Mouse (Mus musculus): ENCODE results near the gene Ets1. TPM values are rescaled to one million over a fixed set of nuclear protein-coding genes. Genes with fewer than 3 reads are reported as not detected.

The Ets1 gene
- polyA plus RNA-seq, 1 experiment from 2014 or later = 9.9 TPM

GRCm38 (mm10) chr9:32594346-32594745, 41.7 kb upstream of the Ets1 start:
- no peak for TF ChIP-seq CTCF (IDR thresholded peaks at IDR 0.05; ENCODE audit: low read depth)
- no peak for TF ChIP-seq EP300 (optimal IDR thresholded peaks at IDR 0.05)
- Histone ChIP-seq H3K4me2 (replicated peaks; ENCODE audit: low read depth) (no peak overlapping the region), H3K4me1 (replicated peaks; ENCODE audit: control insufficient read depth, insufficient read depth) (no peaks in the 10 kb centered on the region), H3K4me3 (ENCODE audit: low read depth, low read length) (no peak overlapping the region), H3K36me3 (ENCODE audit: control insufficient read depth, insufficient read depth, low read length) (no peaks in the 10 kb centered on the region), H3K27me3 (ENCODE audit: control insufficient read depth, insufficient read depth, low read length) (no peaks in the 10 kb centered on the region), H3K9me3 (ENCODE audit: control insufficient read depth, low read length) (no peaks in the 10 kb centered on the region), H3K9ac (ENCODE audit: low read length) (no peak overlapping the region), H3K27ac (replicated peaks) (no peak overlapping the region)
- WGBS = 42% methylated on average over 4 of the region's 4 CpGs
- DNase-seq (ENCODE audit: low spot score) (no peak), ATAC-seq (ENCODE audit: low FRiP score, low TSS enrichment) (no peak)

DNA sequence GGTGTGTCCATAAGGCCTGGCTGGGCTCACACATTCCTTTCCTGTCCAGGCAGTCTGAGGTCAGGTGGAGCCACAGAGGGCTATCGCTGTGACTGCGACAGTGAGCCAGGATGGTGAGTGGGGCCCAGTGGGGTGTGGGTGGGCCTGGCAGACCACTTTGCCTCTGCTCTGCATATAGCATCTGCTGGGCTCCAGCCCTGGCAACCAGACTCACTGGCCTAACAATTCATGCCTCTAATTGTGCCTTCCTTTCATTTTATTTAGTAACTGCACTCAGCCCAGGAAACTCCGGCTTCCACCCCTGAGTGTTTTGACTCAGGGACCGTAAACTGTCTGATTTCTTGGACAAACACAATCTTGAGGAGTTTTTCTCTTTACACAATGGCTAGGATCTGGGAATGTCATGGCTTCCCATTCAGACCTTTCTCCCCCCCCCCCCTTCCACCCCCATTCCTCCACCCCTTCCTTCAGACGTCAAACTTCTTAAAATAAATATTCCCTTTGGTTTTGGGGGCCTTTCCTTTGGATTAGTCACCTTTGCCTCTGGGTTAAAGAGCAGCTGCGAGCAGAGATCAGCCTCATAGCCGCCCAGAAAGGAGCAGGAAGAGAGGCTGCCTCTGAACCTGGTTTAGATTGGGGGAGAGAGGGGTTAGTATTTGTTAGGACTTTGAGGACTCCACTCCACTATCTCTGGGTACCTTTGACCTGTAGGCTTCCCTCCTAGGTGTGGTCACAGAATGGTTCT, 40.8 kb upstream of the Ets1 start:
- WGBS = 41% methylated on average over 7 of the region's 7 CpGs
- Histone ChIP-seq H3K4me2 (replicated peaks; ENCODE audit: low read depth) (no peak overlapping the region), H3K27me3 (ENCODE audit: control insufficient read depth, insufficient read depth, low read length) (no peaks in the 10 kb centered on the region), H3K9me3 (ENCODE audit: control insufficient read depth, low read length) (no peaks in the 10 kb centered on the region), H3K4me1 (replicated peaks; ENCODE audit: control insufficient read depth, insufficient read depth) (no peaks in the 10 kb centered on the region), H3K27ac (replicated peaks) (no peak overlapping the region), H3K4me3 (ENCODE audit: low read depth, low read length) (no peak overlapping the region), H3K9ac (ENCODE audit: low read length) (no peak overlapping the region), H3K36me3 (ENCODE audit: control insufficient read depth, insufficient read depth, low read length) (no peaks in the 10 kb centered on the region)
- TF ChIP-seq CTCF (IDR thresholded peaks at IDR 0.05; ENCODE audit: low read depth) (no peak), EP300 (optimal IDR thresholded peaks at IDR 0.05) (no peak)
- DNase-seq (ENCODE audit: low spot score) = no peak
- no peak for ATAC-seq (ENCODE audit: low FRiP score, low TSS enrichment)

- no peak for TF ChIP-seq CTCF (IDR thresholded peaks at IDR 0.05; ENCODE audit: low read depth)
- no peak for TF ChIP-seq EP300 (optimal IDR thresholded peaks at IDR 0.05)
- Histone ChIP-seq H3K4me1 (replicated peaks; ENCODE audit: control insufficient read depth, insufficient read depth) (no peaks in the 10 kb centered on the region), H3K9me3 (ENCODE audit: control insufficient read depth, low read length) (no peaks in the 10 kb centered on the region)
Observed at GRCm38 (mm10) chr9:32596366-32596765, 39.7 kb upstream of the Ets1 start.

DNA sequence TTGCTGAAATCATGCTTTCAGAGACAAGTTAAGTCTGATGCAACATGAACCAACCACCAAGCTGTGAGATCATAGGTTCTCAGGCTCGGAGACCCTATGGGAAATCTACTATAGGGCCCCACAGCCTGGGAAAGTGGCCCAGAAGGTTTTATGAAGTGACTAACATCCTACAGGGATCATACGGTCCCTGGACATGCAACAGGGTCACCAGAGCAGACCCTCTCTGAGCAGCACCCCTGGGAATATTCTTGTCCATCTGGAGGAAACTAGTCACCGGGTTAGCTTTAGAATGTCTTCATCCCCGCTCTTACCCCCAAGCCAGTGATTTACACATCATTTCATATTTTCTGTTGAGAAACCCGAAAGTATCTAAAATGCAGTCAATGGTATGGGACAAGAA, 34.1 kb upstream of the Ets1 start:
- Histone ChIP-seq H3K4me3 (ENCODE audit: low read depth, low read length) (no peak overlapping the region), H3K9ac (ENCODE audit: low read length) (no peak overlapping the region), H3K36me3 (ENCODE audit: control insufficient read depth, insufficient read depth, low read length) (no peaks in the 10 kb centered on the region), H3K27me3 (ENCODE audit: control insufficient read depth, insufficient read depth, low read length) (no peaks in the 10 kb centered on the region), H3K4me1 (replicated peaks; ENCODE audit: control insufficient read depth, insufficient read depth) (no peaks in the 10 kb centered on the region), H3K9me3 (ENCODE audit: control insufficient read depth, low read length) (no peaks in the 10 kb centered on the region), H3K27ac (replicated peaks) (no peak overlapping the region), H3K4me2 (replicated peaks; ENCODE audit: low read depth) (no peak overlapping the region)
- ATAC-seq (ENCODE audit: low FRiP score, low TSS enrichment) (no peak), DNase-seq (ENCODE audit: low spot score) (no peak)
- WGBS = 76% methylated on average over 5 of the region's 5 CpGs
- no peak for TF ChIP-seq EP300 (optimal IDR thresholded peaks at IDR 0.05)
- TF ChIP-seq CTCF (IDR thresholded peaks at IDR 0.05; ENCODE audit: low read depth) = no peak

More at GRCm38 (mm10) chr9:32596366-32596765, 39.7 kb upstream of the Ets1 start:
- H3K27ac ChIP-seq (replicated peaks) = no peak overlapping the region
- no peaks in the 10 kb centered on the region for H3K27me3 ChIP-seq (ENCODE audit: control insufficient read depth, insufficient read depth, low read length)
- DNase-seq (ENCODE audit: low spot score) (no peak), ATAC-seq (ENCODE audit: low FRiP score, low TSS enrichment) (no peak)
- 83% methylated on average over 8 of the region's 8 CpGs for WGBS
- H3K36me3 ChIP-seq (ENCODE audit: control insufficient read depth, insufficient read depth, low read length) = no peaks in the 10 kb centered on the region
- no peak overlapping the region for H3K4me2 ChIP-seq (replicated peaks; ENCODE audit: low read depth)
- no peak overlapping the region for H3K9ac ChIP-seq (ENCODE audit: low read length)
- no peak overlapping the region for H3K4me3 ChIP-seq (ENCODE audit: low read depth, low read length)

DNA sequence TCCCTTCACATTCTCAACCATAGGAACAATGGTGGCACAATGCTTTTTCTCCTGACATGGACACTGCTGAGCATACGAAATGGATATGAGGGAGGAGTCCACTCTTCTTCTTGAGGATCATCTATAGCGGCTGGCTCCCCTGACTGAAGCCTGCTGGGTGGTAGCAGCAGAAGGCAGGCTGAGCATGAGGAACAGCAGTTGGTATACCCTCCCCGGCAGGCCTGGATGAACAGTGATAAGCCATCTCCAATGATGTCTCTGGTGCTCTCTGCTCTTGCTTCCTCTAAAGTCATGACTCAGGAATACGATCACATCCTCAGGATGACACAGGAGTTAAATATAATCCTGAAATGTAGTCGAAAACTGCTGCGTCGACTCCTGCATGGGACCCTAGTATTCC, 32.9 kb upstream of the Ets1 start:
- Histone ChIP-seq H3K4me3 (ENCODE audit: low read depth, low read length) (no peak overlapping the region), H3K27me3 (ENCODE audit: control insufficient read depth, insufficient read depth, low read length) (no peaks in the 10 kb centered on the region), H3K9me3 (ENCODE audit: control insufficient read depth, low read length) (no peaks in the 10 kb centered on the region), H3K9ac (ENCODE audit: low read length) (no peak overlapping the region), H3K4me1 (replicated peaks; ENCODE audit: control insufficient read depth, insufficient read depth) (no peaks in the 10 kb centered on the region), H3K27ac (replicated peaks) (no peak overlapping the region), H3K4me2 (replicated peaks; ENCODE audit: low read depth) (no peak overlapping the region), H3K36me3 (ENCODE audit: control insufficient read depth, insufficient read depth, low read length) (no peaks in the 10 kb centered on the region)
- DNase-seq (ENCODE audit: low spot score) = no peak
- ATAC-seq (ENCODE audit: low FRiP score, low TSS enrichment) = no peak
- TF ChIP-seq EP300 (optimal IDR thresholded peaks at IDR 0.05) (no peak), CTCF (IDR thresholded peaks at IDR 0.05; ENCODE audit: low read depth) (no peak)
- 77% methylated on average over 7 of the region's 7 CpGs for WGBS

DNA sequence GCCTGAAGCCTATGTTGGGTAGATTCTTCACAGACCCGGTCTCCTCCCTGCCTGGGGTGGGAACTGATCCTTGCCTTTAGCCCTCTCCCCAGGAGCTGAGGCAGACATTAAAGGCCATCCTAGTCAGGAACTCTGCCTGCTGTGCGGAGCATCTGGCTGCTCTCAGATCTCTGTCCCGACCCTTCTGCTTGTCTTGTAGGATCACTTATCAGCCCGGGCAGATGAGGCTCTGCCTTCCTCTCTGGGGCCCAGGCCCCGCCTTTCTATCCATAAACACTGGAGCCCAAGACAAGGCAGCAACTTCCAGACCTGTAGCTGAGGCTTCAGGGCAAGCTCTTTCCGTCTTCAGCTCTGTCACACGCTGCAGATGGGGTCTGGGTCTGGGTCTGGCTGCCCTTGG, 28.8 kb upstream of the Ets1 start:
- H3K9me3 ChIP-seq (ENCODE audit: control insufficient read depth, low read length) = no peaks in the 10 kb centered on the region
- no peaks in the 10 kb centered on the region for H3K27me3 ChIP-seq (ENCODE audit: control insufficient read depth, insufficient read depth, low read length)
- no peak overlapping the region for H3K27ac ChIP-seq (replicated peaks)
- no peaks in the 10 kb centered on the region for H3K36me3 ChIP-seq (ENCODE audit: control insufficient read depth, insufficient read depth, low read length)
- H3K4me3 ChIP-seq (ENCODE audit: low read depth, low read length) = no peak overlapping the region
- DNase-seq (ENCODE audit: low spot score) (no peak), ATAC-seq (ENCODE audit: low FRiP score, low TSS enrichment) (no peak)
- H3K9ac ChIP-seq (ENCODE audit: low read length) = no peak overlapping the region
- no peak overlapping the region for H3K4me2 ChIP-seq (replicated peaks; ENCODE audit: low read depth)
- TF ChIP-seq CTCF (IDR thresholded peaks at IDR 0.05; ENCODE audit: low read depth) (no peak), EP300 (optimal IDR thresholded peaks at IDR 0.05) (no peak)
- WGBS = 37% methylated on average over 7 of the region's 7 CpGs
- H3K4me1 ChIP-seq (replicated peaks; ENCODE audit: control insufficient read depth, insufficient read depth) = no peaks in the 10 kb centered on the region

Measured in stomach, postnatal 0 days (tissue).